Mouse (Mus musculus): ENCODE data around the gene Oscp1. TPM values are rescaled to one million over a fixed set of nuclear protein-coding genes. Genes with fewer than 3 reads are reported as not detected.

Gene Oscp1
- total RNA-seq, 2 experiments from 2014 or later: 8.2 to 11.2 TPM

Other genes with a start within 250 kb of the Oscp1 start
- 1 to 10 TPM; 1.4 to 1.9 TPM for gene Csf3r, start 34.0 kb upstream of the Oscp1 start, total RNA-seq (2021)
- 10 to 100 TPM; 72.3 to 78.8 TPM for gene Mrps15, start 11.6 kb upstream of the Oscp1 start, total RNA-seq (2021)
- gene Lsm10, start 38.1 kb downstream of the Oscp1 start, total RNA-seq (2021): 10 to 100 TPM; 18.2 to 23.2 TPM
- gene Stk40, start 45.4 kb downstream of the Oscp1 start, total RNA-seq (2021): 10 to 100 TPM; 48.4 to 53.0 TPM
- 10 to 100 TPM; 36.3 to 41.2 TPM for gene Eva1b, start 89.2 kb downstream of the Oscp1 start, total RNA-seq (2021)
- gene Sh3d21, start 104.9 kb downstream of the Oscp1 start, total RNA-seq (2021): 1 to 10 TPM; 3.3 to 3.9 TPM
- 100 to 1,000 TPM; 177 to 229 TPM for gene Thrap3, start 144.2 kb downstream of the Oscp1 start, total RNA-seq (2021)
- 10 to 100 TPM; 60.4 to 72.7 TPM for gene Map7d1, start 197.8 kb downstream of the Oscp1 start, total RNA-seq (2021)
- 10 to 100 TPM; 73.1 to 74.8 TPM for gene Trappc3, start 203.8 kb downstream of the Oscp1 start, total RNA-seq (2021)
- gene Col8a2, start 228.2 kb downstream of the Oscp1 start, total RNA-seq (2021): 1 to 10 TPM; 5.5 to 5.6 TPM

Data from adrenal gland, postnatal 10 days (tissue).